Mouse (Mus musculus) neutrophil, adult 5-6 weeks (primary cell): ENCODE measurements around the gene Gjb5. TPM values are rescaled to one million over a fixed set of nuclear protein-coding genes. Genes with fewer than 3 reads are reported as not detected.

Experiments
- ATAC-seq: fragments of 151-379, 151-347 bp; 2 replicates; pipeline ENCODE4 v1.8.0; 2017; ENCODE audit warnings: mild to moderate bottlenecking, moderate TSS enrichment; ENCODE audit not compliant: insufficient number of reproducible peaks, poor library complexity, low FRiP score, severe bottlenecking; ENCODE audit errors: extremely low read depth
- total RNA-seq: library from RNA; stranded (forward); fragments of 200-1000 nt; gene quantifications from 2 replicates; pipeline ENCODE4 v1.2.3, GENCODE M21; 2017

The Gjb5 gene
- total RNA-seq: not detected in 2 replicates

DNA sequence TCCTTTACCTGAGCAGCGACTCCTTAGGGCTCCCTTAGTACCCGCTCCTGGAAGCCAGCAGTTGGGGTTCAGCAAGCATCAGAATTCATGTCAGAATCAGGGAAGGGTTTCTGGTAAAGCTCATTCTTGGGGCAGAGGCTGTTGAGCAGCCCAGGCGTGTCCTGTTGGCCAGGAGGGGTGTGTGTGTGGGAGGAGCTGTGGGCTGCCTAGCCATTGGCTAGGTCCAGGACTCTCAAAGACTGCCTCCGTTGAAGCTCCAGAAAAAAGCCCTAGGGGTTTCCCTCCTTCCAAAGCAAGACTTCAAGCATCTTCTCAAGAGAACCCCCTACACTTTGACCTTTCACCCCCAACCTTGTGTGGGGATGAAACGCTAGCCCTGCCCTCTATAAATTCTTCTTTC is at the start of gene Gjb5:
Gene Gjb5, minus strand, starts transcription at position 164 of the 400 bp plus-strand sequence.
- ATAC-seq: no peak

GRCm38 (mm10) chr4:127402614-127403013 is 44.6 kb upstream of the Gjb5 start:
- ATAC-seq: no peak

DNA sequence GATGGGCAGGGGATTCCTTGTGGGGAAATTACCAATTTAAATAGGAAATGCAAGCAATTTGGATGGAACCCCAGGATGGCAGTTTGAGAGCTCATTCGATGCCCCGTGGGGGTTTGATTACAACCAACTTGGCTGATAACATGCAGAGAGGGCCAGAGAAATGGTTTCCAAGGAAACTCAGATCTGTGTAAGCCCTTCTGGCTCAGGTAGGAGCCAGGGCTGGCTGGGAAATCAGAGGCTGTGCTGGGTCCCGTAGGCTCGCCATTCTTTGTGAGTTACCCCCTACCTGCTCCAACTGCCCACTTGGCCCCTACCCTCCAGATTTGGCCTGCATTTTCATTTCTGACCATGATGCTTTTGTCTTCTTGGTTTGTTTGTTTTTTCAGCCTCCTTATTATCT is 44.2 kb upstream of the Gjb5 start:
- ATAC-seq: no peak

- no peak for ATAC-seq
These were observed 42.5 kb upstream of the Gjb5 start for GRCm38 (mm10) chr4:127400165-127401145.

DNA sequence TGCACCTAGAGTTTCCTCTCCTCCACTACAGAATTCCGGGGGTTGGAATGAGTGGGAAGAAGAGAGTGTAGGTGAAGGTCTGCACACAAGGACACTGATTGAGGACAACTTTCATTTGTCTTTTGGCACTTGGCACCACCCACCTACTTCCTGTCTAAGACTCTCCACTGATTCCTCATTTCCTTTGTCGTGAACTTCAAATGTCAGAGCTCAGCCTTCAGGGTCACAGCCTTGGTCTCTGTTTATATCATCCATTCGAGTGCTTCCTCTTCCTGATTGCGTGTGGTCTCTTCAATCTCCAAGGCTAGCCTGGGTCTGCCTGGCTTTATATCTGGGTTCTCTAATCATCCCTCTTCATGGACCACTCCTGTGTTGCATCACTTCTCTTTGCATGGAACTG is 37.6 kb upstream of the Gjb5 start:
- no peak for ATAC-seq

GRCm38 (mm10) chr4:127389645-127390044 is 31.7 kb upstream of the Gjb5 start:
- ATAC-seq: no peak

DNA sequence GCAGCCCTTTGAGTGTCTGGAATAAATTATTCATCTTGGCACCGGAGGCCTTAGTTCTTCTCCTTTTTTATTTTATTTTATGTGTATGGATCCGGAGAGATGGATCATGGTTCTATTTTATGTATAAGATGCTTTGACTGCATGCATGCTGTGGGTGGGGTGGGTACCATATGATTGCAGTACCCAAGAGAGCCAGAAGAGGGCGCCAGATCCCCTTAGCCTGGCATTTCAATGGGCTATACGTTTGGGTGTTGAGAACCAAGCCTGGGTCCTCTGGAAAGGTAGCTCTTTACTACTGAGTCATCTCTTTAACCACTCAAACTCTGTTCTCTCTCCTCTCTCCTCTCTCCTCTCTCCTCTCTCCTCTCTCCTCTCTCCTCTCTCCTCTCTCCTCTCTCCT is 19.4 kb upstream of the Gjb5 start:
- no peak for ATAC-seq

- no peak for ATAC-seq
These were observed 17.7 kb upstream of the Gjb5 start for GRCm38 (mm10) chr4:127375541-127376177.

DNA sequence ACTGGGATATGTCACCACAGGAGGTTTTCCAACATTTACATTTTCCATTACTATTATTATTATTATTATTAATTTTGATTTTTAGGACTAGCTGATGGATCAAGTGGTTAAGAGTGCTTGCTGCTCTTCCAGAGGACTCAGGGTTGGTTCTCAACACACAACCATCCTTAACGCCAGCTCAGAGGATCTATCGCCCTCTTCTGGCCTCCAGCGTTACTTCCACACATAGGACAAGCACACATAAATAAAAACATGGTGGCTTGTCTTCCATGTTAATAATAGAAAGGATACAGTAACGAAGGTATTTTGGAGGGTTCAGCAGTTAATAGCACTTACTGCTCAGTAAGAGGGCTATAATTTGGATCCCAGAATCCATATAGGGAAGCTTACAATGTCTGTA is 16.7 kb upstream of the Gjb5 start:
- ATAC-seq: no peak

- no peak for ATAC-seq
These were observed 15.5 kb upstream of the Gjb5 start for GRCm38 (mm10) chr4:127373491-127373890.

DNA sequence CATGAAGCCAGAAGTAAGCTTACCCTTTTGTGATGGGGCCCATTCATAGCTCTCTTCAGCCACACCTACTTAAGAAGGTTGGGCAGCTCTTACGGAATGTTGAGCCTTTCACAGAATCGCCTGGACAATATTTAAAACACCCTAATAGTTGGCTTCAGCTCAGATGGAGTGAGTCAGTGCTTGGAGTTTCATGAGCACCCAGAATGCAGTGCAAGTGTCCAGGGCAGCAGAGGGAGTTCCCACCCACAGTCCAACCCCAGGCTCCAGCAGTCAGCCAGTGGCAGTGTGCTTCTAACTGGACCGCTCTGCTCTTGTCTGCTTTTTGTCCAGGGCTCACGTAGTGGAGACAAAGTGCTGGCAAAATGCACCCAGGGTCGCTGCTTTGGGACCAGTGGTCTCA is 13.6 kb upstream of the Gjb5 start:
- no peak for ATAC-seq

GRCm38 (mm10) chr4:127370447-127370846 is 12.5 kb upstream of the Gjb5 start:
- ATAC-seq: no peak

GRCm38 (mm10) chr4:127368379-127368973 is 10.5 kb upstream of the Gjb5 start:
- no peak for ATAC-seq

- ATAC-seq: no peak
These were observed 7.9 kb upstream of the Gjb5 start for GRCm38 (mm10) chr4:127365834-127366233.

GRCm38 (mm10) chr4:127365433-127365832 is 7.5 kb upstream of the Gjb5 start:
- ATAC-seq: no peak

- no peak for ATAC-seq
These were observed 6.5 kb upstream of the Gjb5 start for GRCm38 (mm10) chr4:127364431-127364830.

GRCm38 (mm10) chr4:127363331-127363730 is 5.3 kb upstream of the Gjb5 start:
- ATAC-seq: no peak

DNA sequence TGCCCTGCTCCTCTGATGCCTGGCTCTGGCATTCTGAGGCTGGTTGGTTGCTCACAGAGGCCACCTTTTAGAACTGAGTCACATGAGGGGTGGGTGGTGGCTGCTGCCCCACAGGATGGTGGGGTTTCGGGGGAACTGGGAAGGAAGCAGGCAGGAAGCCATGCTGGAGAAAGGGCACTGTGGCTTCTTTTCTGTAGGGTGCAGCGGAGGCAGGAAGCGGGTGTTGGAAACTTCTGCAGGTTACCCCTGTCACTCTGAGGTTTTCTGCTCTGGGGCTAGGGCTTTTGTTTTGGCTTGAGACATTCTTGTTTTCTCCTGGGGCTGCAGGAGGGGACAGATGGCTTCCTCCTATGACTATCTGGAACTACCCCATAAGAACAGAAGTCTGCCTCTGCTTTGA is 4.5 kb upstream of the Gjb5 start:
- no peak for ATAC-seq

GRCm38 (mm10) chr4:127354506-127355485 is 3.2 kb downstream of the Gjb5 start:
- ATAC-seq: no peak
